Mouse (Mus musculus) stomach, embryonic 14.5 days (tissue): ENCODE results near the gene Rint1. TPM values are rescaled to one million over a fixed set of nuclear protein-coding genes. Genes with fewer than 3 reads are reported as not detected.
A peak's percentile ranks its signal among the peaks of the same experiment; 100 is the strongest.

Experiments
- ATAC-seq: fragments of 200-750 bp; cut with Nextera tagmentation; 2 replicates; pipeline ENCODE4 v1.8.0; 2017; ENCODE audit warnings: low read depth, moderate TSS enrichment; ENCODE audit not compliant: insufficient number of reproducible peaks, insufficient read depth, low FRiP score
- H3K27ac ChIP-seq: fragments of 300-500 bp; sonication (generic); 2 replicates; pipeline ENCODE4 v1.5.1; 2014; ENCODE audit warnings: mild to moderate bottlenecking, low read length, moderate library complexity, mixed read lengths
- H3K27me3 ChIP-seq: fragments of 300-500 bp; sonication (generic); 2 replicates; pipeline ENCODE4 v1.6.1; 2014; ENCODE audit warnings: low read length, control low read depth, mixed read lengths; ENCODE audit not compliant: control insufficient read depth, insufficient read depth
- H3K36me3 ChIP-seq: fragments of 300-500 bp; sonication (generic); 2 replicates; pipeline ENCODE4 v1.6.1; 2014; ENCODE audit warnings: mild to moderate bottlenecking, control low read depth, low read length, moderate library complexity, mixed read lengths; ENCODE audit not compliant: control insufficient read depth, insufficient read depth
- H3K4me1 ChIP-seq: fragments of 300-500 bp; sonication (generic); 2 replicates; pipeline ENCODE4 v1.6.1; 2014; ENCODE audit warnings: low read length, control low read depth, mixed read lengths; ENCODE audit not compliant: control insufficient read depth, insufficient read depth
- H3K4me2 ChIP-seq: fragments of 300-500 bp; sonication (generic); replicated peaks from 2 replicates; pipeline ENCODE4 v1.6.1; 2014; ENCODE audit warnings: low read depth, low read length, control low read depth
- H3K4me3 ChIP-seq: fragments of 300-500 bp; sonication (generic); 2 replicates; pipeline ENCODE4 v1.5.1; 2014; ENCODE audit warnings: low read depth, low read length, control low read depth
- H3K9ac ChIP-seq: fragments of 300-500 bp; sonication (generic); replicated peaks from 2 replicates; pipeline ENCODE4 v1.6.1; 2014; ENCODE audit warnings: low read depth, mild to moderate bottlenecking, control low read depth, low read length, moderate library complexity, mixed read lengths
- H3K9me3 ChIP-seq: fragments of 300-500 bp; sonication (generic); 2 replicates; pipeline ENCODE4 v1.6.1; 2016; ENCODE audit warnings: low read depth, low read length, control low read depth; ENCODE audit not compliant: control insufficient read depth
- WGBS: fragments of 180-500 bp; shearing (Covaris S2); extraction: QIAGEN DNeasy Blood & Tissue Kit; methylation state at CpG from one replicate; pipeline ENCODE4 v1.1.7; 2014; 5-methylcytosine and 5-hydroxymethylcytosine counted together
- polyA plus RNA-seq: library from polyadenylated mRNA; unstranded; fragments of >200 nt; fragmentation: Nextera tagmentation; extraction: Ambion mirVana; gene quantifications from 2 replicates; pipeline ENCODE4 v1.2.1, GENCODE M21; 2014

The Rint1 gene
- polyA plus RNA-seq, 1 experiment from 2014 or later = 35.6 TPM

GRCm38 (mm10) chr5:23771105-23771504 lies 16.4 kb upstream of the Rint1 start:
- H3K36me3 ChIP-seq = peaks cover 23% of the 10 kb centered on the region
- H3K4me2 ChIP-seq = no peak overlapping the region
- no peaks in the 10 kb centered on the region for H3K9me3 ChIP-seq
- H3K4me1 ChIP-seq = no peaks in the 10 kb centered on the region
- no peak overlapping the region for H3K4me3 ChIP-seq
- H3K27ac ChIP-seq = no peak overlapping the region
- no peaks in the 10 kb centered on the region for H3K27me3 ChIP-seq
- 61% methylated on average over 8 of the region's 8 CpGs for WGBS
- no peak for ATAC-seq
- H3K9ac ChIP-seq = no peak overlapping the region

- Histone ChIP-seq H3K4me3 (no peak overlapping the region), H3K4me1 (no peaks in the 10 kb centered on the region), H3K27me3 (no peaks in the 10 kb centered on the region), H3K36me3 (peaks cover 12% of the 10 kb centered on the region), H3K4me2 (no peak overlapping the region), H3K9ac (no peak overlapping the region), H3K9me3 (no peaks in the 10 kb centered on the region), H3K27ac (no peak overlapping the region)
- 80% methylated on average over 6 of the region's 6 CpGs for WGBS
- no peak for ATAC-seq
Observed at GRCm38 (mm10) chr5:23774186-23774585, 13.3 kb upstream of the Rint1 start.

- WGBS = 75% methylated on average over 4 of the region's 4 CpGs
- H3K9ac ChIP-seq = no peak overlapping the region
- H3K4me2 ChIP-seq = no peak overlapping the region
- no peak overlapping the region for H3K4me3 ChIP-seq
- no peaks in the 10 kb centered on the region for H3K9me3 ChIP-seq
- 0 out of 2 replicates have a peak, but pooled peaks cover 3% of the 10 kb centered on the region for H3K36me3 ChIP-seq
- H3K27me3 ChIP-seq = no peaks in the 10 kb centered on the region
- H3K27ac ChIP-seq = no peak overlapping the region
- no peak for ATAC-seq
- peaks cover 13% of the 10 kb centered on the region; the same call in 1 of the 2 replicates for H3K4me1 ChIP-seq
Observed at GRCm38 (mm10) chr5:23780516-23780915, 7.0 kb upstream of the Rint1 start.

GRCm38 (mm10) chr5:23781172-23781571 lies 6.3 kb upstream of the Rint1 start:
- Histone ChIP-seq H3K9me3 (no peaks in the 10 kb centered on the region), H3K4me3 (no peak overlapping the region), H3K4me2 (no peak overlapping the region), H3K36me3 (0 out of 2 replicates have a peak, but pooled peaks cover under 1% of the 10 kb centered on the region), H3K27ac (no peak overlapping the region), H3K27me3 (no peaks in the 10 kb centered on the region), H3K4me1 (peaks cover 13% of the 10 kb centered on the region; the same call in 1 of the 2 replicates), H3K9ac (no peak overlapping the region)
- 58% methylated on average over 4 of the region's 4 CpGs for WGBS
- ATAC-seq = no peak

GRCm38 (mm10) chr5:23782051-23782810 lies 5.3 kb upstream of the Rint1 start:
- peaks cover 13% of the 10 kb centered on the region; the same call in 1 of the 2 replicates for H3K4me1 ChIP-seq
- 51% methylated on average over 8 of the region's 8 CpGs for WGBS
- no peaks in the 10 kb centered on the region for H3K27me3 ChIP-seq
- peak overlapping the region; percentile 90 for H3K4me3 ChIP-seq
- no peaks in the 10 kb centered on the region for H3K36me3 ChIP-seq
- H3K4me2 ChIP-seq = peak overlapping the region; percentile 70
- H3K9ac ChIP-seq = peak overlapping the region; percentile 78
- no peak overlapping the region for H3K27ac ChIP-seq
- ATAC-seq = no peak
- H3K9me3 ChIP-seq = no peaks in the 10 kb centered on the region

- ATAC-seq = peak; percentile 94
- Histone ChIP-seq H3K27me3 (no peaks in the 10 kb centered on the region), H3K9me3 (no peaks in the 10 kb centered on the region), H3K4me1 (peaks cover 13% of the 10 kb centered on the region; the same call in 1 of the 2 replicates), H3K27ac (0 out of 2 replicates have a peak within 1 kb of the TSS, but pooled peaks have one; percentile 58), H3K9ac (peak within 1 kb of the TSS; percentile 78), H3K36me3 (no peaks in the 10 kb centered on the region), H3K4me2 (peak within 1 kb of the TSS; percentile 70), H3K4me3 (peak within 1 kb of the TSS; percentile 90)
- under 1% methylated on average over 74 of the region's 86 CpGs for WGBS
Observed at GRCm38 (mm10) chr5:23782931-23783877, 4.3 kb upstream of the Rint1 start, which contains the start of gene Pus7. Pus7 (minus strand) TSS chr5:23783711.

GRCm38 (mm10) chr5:23788390-23788830 lies 899 bp downstream of the Rint1 start:
- H3K4me1 ChIP-seq = 0 out of 2 replicates have a peak, but pooled peaks cover 3% of the 10 kb centered on the region
- 32% methylated on average over 3 of the region's 3 CpGs for WGBS

GRCm38 (mm10) chr5:23789078-23789612 lies 1.6 kb downstream of the Rint1 start:
- Histone ChIP-seq H3K36me3 (peaks cover 15% of the 10 kb centered on the region; the same call in 1 of the 2 replicates), H3K9me3 (no peaks in the 10 kb centered on the region), H3K4me2 (no peak overlapping the region), H3K27ac (no peak overlapping the region), H3K4me1 (0 out of 2 replicates have a peak, but pooled peaks cover 3% of the 10 kb centered on the region), H3K27me3 (no peaks in the 10 kb centered on the region), H3K9ac (no peak overlapping the region), H3K4me3 (no peak overlapping the region)
- no peak for ATAC-seq
- 82% methylated on average over 4 of the region's 4 CpGs for WGBS

More at GRCm38 (mm10) chr5:23788390-23788830, 899 bp downstream of the Rint1 start:
- H3K36me3 ChIP-seq = peaks cover 14% of the 10 kb centered on the region; the same call in 1 of the 2 replicates
- H3K4me3 ChIP-seq = peak overlapping the region; percentile 67
- ATAC-seq = no peak
- no peaks in the 10 kb centered on the region for H3K27me3 ChIP-seq
- no peak overlapping the region for H3K27ac ChIP-seq
- peak overlapping the region; percentile 79 for H3K4me2 ChIP-seq
- H3K9ac ChIP-seq = peak overlapping the region; percentile 75; the same call in 1 of the 2 replicates
- no peaks in the 10 kb centered on the region for H3K9me3 ChIP-seq
